Mouse (Mus musculus) C2C12 (cell line): ENCODE data around the gene Rnf182.

Experiments
- CEBPB ChIP-seq: IDR thresholded peaks from one replicate; pipeline ENCODE4 v1.6.1; 2011; ENCODE audit warnings: low read depth, mild to moderate bottlenecking, control low read depth, moderate library complexity
- CTCF ChIP-seq: IDR thresholded peaks from one replicate; pipeline ENCODE4 v1.5.1; 2011; ENCODE audit not compliant: control insufficient read depth, insufficient read depth, insufficient read length
- FOSL1 ChIP-seq: IDR thresholded peaks from one replicate; pipeline ENCODE4 v1.8.0; 2011; ENCODE audit warnings: mild to moderate bottlenecking, low read length; ENCODE audit not compliant: poor library complexity, insufficient read depth, severe bottlenecking
- USF1 ChIP-seq: IDR thresholded peaks from one replicate; pipeline ENCODE4 v1.6.1; 2011; ENCODE audit warnings: low read depth, mild to moderate bottlenecking, control low read depth, moderate library complexity

- TF ChIP-seq CTCF, result no peak
- TF ChIP-seq USF1, result no peak
- no peak for TF ChIP-seq FOSL1
- TF ChIP-seq CEBPB, result no peak
Measured at GRCm38 (mm10) chr13:43711708-43712314, 96.3 kb downstream of the Rnf182 start.
